Mouse (Mus musculus) spleen, adult 2 months (tissue): Measurements from ENCODE around the gene Ctps2. TPM values are rescaled to one million over a fixed set of nuclear protein-coding genes. Genes with fewer than 3 reads are reported as not detected.

ENCODE experiments used
- DNase-seq, 2 experiments: peaks; one replicate each; pipeline versions ENCODE4 v3.0.0 to v3.0.0-alpha.2; 2012 to 2021; ENCODE audit warnings: low spot score in 2 of 2, low read depth in 1 of 2
- H3K27ac ChIP-seq: fragments of 200-500 bp; 2 replicates; pipeline ENCODE4 v1.5.1; 2012; ENCODE audit warnings: low read length, inconsistent platforms; ENCODE audit not compliant: insufficient read depth
- H3K27me3 ChIP-seq: fragments of 200-500 bp; 2 replicates; pipeline ENCODE4 v1.6.1; 2012; ENCODE audit warnings: mild to moderate bottlenecking, moderate library complexity, low read length, inconsistent platforms; ENCODE audit not compliant: control insufficient read depth, insufficient read depth
- H3K36me3 ChIP-seq: fragments of 200-500 bp; 2 replicates; pipeline ENCODE4 v1.6.1; 2012; ENCODE audit warnings: mild to moderate bottlenecking, low read length, inconsistent platforms; ENCODE audit not compliant: control insufficient read depth, insufficient read depth
- H3K4me1 ChIP-seq: fragments of 200-500 bp; 2 replicates; pipeline ENCODE4 v1.6.1; 2011; ENCODE audit warnings: inconsistent platforms; ENCODE audit not compliant: control insufficient read depth, insufficient read depth, insufficient read length
- H3K4me3 ChIP-seq: fragments of 200-500 bp; 2 replicates; pipeline ENCODE4 v1.5.1; 2011; ENCODE audit warnings: mild to moderate bottlenecking, inconsistent platforms; ENCODE audit not compliant: insufficient read depth, insufficient read length; ENCODE audit errors: extremely low read depth
- CTCF ChIP-seq: fragments of 200-500 bp; IDR thresholded peaks from 2 replicates; pipeline ENCODE4 v1.5.1; 2011; ENCODE audit warnings: mild to moderate bottlenecking, inconsistent platforms; ENCODE audit not compliant: insufficient read depth, insufficient read length, insufficient replicate concordance; ENCODE audit errors: extremely low read depth
- POLR2A ChIP-seq: fragments of 200-500 bp; IDR thresholded peaks from 2 replicates; pipeline ENCODE4 v1.6.1; 2011; ENCODE audit warnings: low read depth, low read length, inconsistent platforms
- WGBS: fragments of 180-500 bp; shearing (Covaris S2); methylation state at CpG from one replicate; pipeline ENCODE4 v1.1.7; 2018; 5-methylcytosine and 5-hydroxymethylcytosine counted together
- polyA plus RNA-seq: library from polyadenylated mRNA; depleted of rRNA; stranded (reverse); fragments of >200 nt; gene quantifications from 2 replicates; pipeline ENCODE4 v1.2.3, GENCODE M21; 2012

Ctps2 gene
- polyA plus RNA-seq, 1 experiment: 11.0 TPM

- WGBS: 65% methylated on average over 3 of the region's 3 CpGs
Observed at GRCm38 (mm10) chrX:162976194-162976593, 75.2 kb downstream of the Ctps2 start.

GRCm38 (mm10) chrX:162986876-162987495 lies 85.9 kb downstream of the Ctps2 start:
- no peak for TF ChIP-seq POLR2A
- TF ChIP-seq CTCF: no peak
- Histone ChIP-seq H3K27me3 (no peaks in the 10 kb centered on the region), H3K27ac (no peak overlapping the region), H3K36me3 (no peaks in the 10 kb centered on the region), H3K4me3 (no peak overlapping the region), H3K4me1 (no peaks in the 10 kb centered on the region)
- 93% methylated on average over 10 of the region's 10 CpGs for WGBS
- DNase-seq: no peak

More at GRCm38 (mm10) chrX:162976194-162976593, 75.2 kb downstream of the Ctps2 start:
- no peak for DNase-seq
- no peaks in the 10 kb centered on the region for H3K4me1 ChIP-seq
- no peak for TF ChIP-seq CTCF
- H3K27me3 ChIP-seq: no peaks in the 10 kb centered on the region
- no peaks in the 10 kb centered on the region; the same call in 1 of the 2 replicates for H3K36me3 ChIP-seq
- no peak overlapping the region for H3K4me3 ChIP-seq
- H3K27ac ChIP-seq: no peak overlapping the region

GRCm38 (mm10) chrX:162991396-162991795 lies 90.4 kb downstream of the Ctps2 start:
- Histone ChIP-seq H3K27me3 (no peaks in the 10 kb centered on the region), H3K4me3 (no peak overlapping the region), H3K27ac (no peak overlapping the region), H3K4me1 (no peaks in the 10 kb centered on the region), H3K36me3 (no peaks in the 10 kb centered on the region)
- DNase-seq: no peak
- TF ChIP-seq POLR2A (no peak), CTCF (no peak)
- 76% methylated on average over 4 of the region's 4 CpGs for WGBS

GRCm38 (mm10) chrX:162992121-162992520 lies 91.1 kb downstream of the Ctps2 start:
- Histone ChIP-seq H3K4me3 (no peak overlapping the region), H3K27me3 (no peaks in the 10 kb centered on the region), H3K36me3 (peaks cover 1% of the 10 kb centered on the region; the same call in 1 of the 2 replicates), H3K4me1 (no peaks in the 10 kb centered on the region), H3K27ac (no peak overlapping the region)
- TF ChIP-seq CTCF (no peak), POLR2A (no peak)
- 79% methylated on average over 3 of the region's 3 CpGs for WGBS
- no peak for DNase-seq

GRCm38 (mm10) chrX:163027864-163028263 lies 126.8 kb downstream of the Ctps2 start:
- no peaks in the 10 kb centered on the region for H3K27me3 ChIP-seq
- no peak overlapping the region for H3K27ac ChIP-seq
- no peak for DNase-seq
- TF ChIP-seq CTCF (no peak), POLR2A (no peak)
- H3K4me3 ChIP-seq: no peak overlapping the region
- H3K36me3 ChIP-seq: peaks cover 3% of the 10 kb centered on the region; the same call in 1 of the 2 replicates
- H3K4me1 ChIP-seq: no peaks in the 10 kb centered on the region

- no peak overlapping the region for H3K4me3 ChIP-seq
- DNase-seq: no peak
- no peak overlapping the region for H3K27ac ChIP-seq
- no peaks in the 10 kb centered on the region for H3K27me3 ChIP-seq
- H3K4me1 ChIP-seq: no peaks in the 10 kb centered on the region
- WGBS: 80% methylated on average over 3 of the region's 3 CpGs
- H3K36me3 ChIP-seq: no peaks in the 10 kb centered on the region
- TF ChIP-seq CTCF: no peak
- no peak for TF ChIP-seq POLR2A
Observed at GRCm38 (mm10) chrX:163038767-163039166, 137.7 kb downstream of the Ctps2 start.

GRCm38 (mm10) chrX:163042771-163043170 lies 141.7 kb downstream of the Ctps2 start:
- Histone ChIP-seq H3K4me1 (peaks cover 2% of the 10 kb centered on the region; the same call in 1 of the 2 replicates), H3K27ac (no peak overlapping the region), H3K36me3 (no peaks in the 10 kb centered on the region), H3K27me3 (no peaks in the 10 kb centered on the region), H3K4me3 (no peak overlapping the region)
- TF ChIP-seq CTCF (no peak), POLR2A (no peak)
- no peak for DNase-seq
- WGBS: 88% methylated on average over 1 of the region's 1 CpGs
